Mouse (Mus musculus) yolk sac, embryonic 10.5 days (tissue): ENCODE measurements around the gene Myt1l.

Source experiments
- DNase-seq: peaks from one replicate; pipeline ENCODE4 v3.0.0-alpha.2; 2017; ENCODE audit warnings: low spot score

Myt1l gene

GRCm38 (mm10) chr12:29569311-29569710 lies 41.1 kb downstream of the Myt1l start:
- DNase-seq: no peak

- no peak for DNase-seq
Measured at GRCm38 (mm10) chr12:29570351-29570750, 42.2 kb downstream of the Myt1l start.

- no peak for DNase-seq
Measured at GRCm38 (mm10) chr12:29571613-29572012, 43.4 kb downstream of the Myt1l start.

- no peak for DNase-seq
Measured at GRCm38 (mm10) chr12:29593787-29594186, 65.6 kb downstream of the Myt1l start.

GRCm38 (mm10) chr12:29599916-29600315 lies 71.7 kb downstream of the Myt1l start:
- no peak for DNase-seq

GRCm38 (mm10) chr12:29601223-29601622 lies 73.0 kb downstream of the Myt1l start:
- DNase-seq: no peak

GRCm38 (mm10) chr12:29604659-29605058 lies 76.5 kb downstream of the Myt1l start:
- DNase-seq: no peak

GRCm38 (mm10) chr12:29605124-29605523 lies 76.9 kb downstream of the Myt1l start:
- DNase-seq: no peak

GRCm38 (mm10) chr12:29606221-29606620 lies 78.0 kb downstream of the Myt1l start:
- no peak for DNase-seq

GRCm38 (mm10) chr12:29617746-29618145 lies 89.6 kb downstream of the Myt1l start:
- no peak for DNase-seq

GRCm38 (mm10) chr12:29621530-29621929 lies 93.3 kb downstream of the Myt1l start:
- DNase-seq: no peak

- DNase-seq: no peak
Measured at GRCm38 (mm10) chr12:29627956-29628750, 100.0 kb downstream of the Myt1l start.

- no peak for DNase-seq
Measured at GRCm38 (mm10) chr12:29629875-29630538, 101.8 kb downstream of the Myt1l start.

- no peak for DNase-seq
Measured at GRCm38 (mm10) chr12:29634509-29634908, 106.3 kb downstream of the Myt1l start.

- no peak for DNase-seq
Measured at GRCm38 (mm10) chr12:29639543-29640196, 111.5 kb downstream of the Myt1l start.

- DNase-seq: no peak
Measured at GRCm38 (mm10) chr12:29640201-29640600, 112.0 kb downstream of the Myt1l start.

- no peak for DNase-seq
Measured at GRCm38 (mm10) chr12:29642915-29643314, 114.7 kb downstream of the Myt1l start.

- no peak for DNase-seq
Measured at GRCm38 (mm10) chr12:29644091-29644490, 115.9 kb downstream of the Myt1l start.

- no peak for DNase-seq
Measured at GRCm38 (mm10) chr12:29644721-29645120, 116.5 kb downstream of the Myt1l start.

- no peak for DNase-seq
Measured at GRCm38 (mm10) chr12:29649510-29650152, 121.4 kb downstream of the Myt1l start.

GRCm38 (mm10) chr12:29652516-29652915 lies 124.3 kb downstream of the Myt1l start:
- no peak for DNase-seq

- no peak for DNase-seq
Measured at GRCm38 (mm10) chr12:29655197-29655632, 127.0 kb downstream of the Myt1l start.
